Mouse (Mus musculus) hindbrain, embryonic 16.5 days (tissue): ENCODE results near the gene Emp3. TPM values are rescaled to one million over a fixed set of nuclear protein-coding genes. Genes with fewer than 3 reads are reported as not detected.

Experiments
- ATAC-seq: fragments of 200-750 bp; cut with Nextera tagmentation; 2 replicates; pipeline ENCODE4 v1.8.0; 2017; ENCODE audit warnings: moderate TSS enrichment, moderate library complexity
- H3K27ac ChIP-seq: fragments of 300-500 bp; sonication (generic); 2 replicates; pipeline ENCODE4 v1.5.1; 2014; ENCODE audit warnings: low read depth, mild to moderate bottlenecking, control low read depth, low read length, moderate library complexity
- H3K27me3 ChIP-seq: fragments of 300-500 bp; sonication (generic); replicated peaks from 2 replicates; pipeline ENCODE4 v1.6.1; 2014; ENCODE audit warnings: low read length; ENCODE audit not compliant: control insufficient read depth, insufficient read depth
- H3K36me3 ChIP-seq: fragments of 300-500 bp; sonication (generic); 2 replicates; pipeline ENCODE4 v1.6.1; 2014; ENCODE audit warnings: mild to moderate bottlenecking, low read length, moderate library complexity, mixed read lengths; ENCODE audit not compliant: control insufficient read depth, insufficient read depth
- H3K4me1 ChIP-seq: fragments of 300-500 bp; sonication (generic); 2 replicates; pipeline ENCODE4 v1.6.1; 2014; ENCODE audit warnings: low read depth, low read length; ENCODE audit not compliant: control insufficient read depth, insufficient read depth
- H3K4me2 ChIP-seq: fragments of 300-500 bp; sonication (generic); 2 replicates; pipeline ENCODE4 v1.6.1; 2014; ENCODE audit warnings: mild to moderate bottlenecking, low read length, control low read depth, moderate library complexity
- H3K4me3 ChIP-seq: fragments of 300-500 bp; sonication (generic); 2 replicates; pipeline ENCODE4 v1.5.1; 2014; ENCODE audit warnings: mild to moderate bottlenecking, low read length, control low read depth, moderate library complexity
- H3K9ac ChIP-seq: fragments of 300-500 bp; sonication (generic); 2 replicates; pipeline ENCODE4 v1.6.1; 2014; ENCODE audit warnings: low read depth, mild to moderate bottlenecking, control low read depth, low read length, moderate library complexity
- H3K9me3 ChIP-seq: fragments of 300-500 bp; sonication (generic); 2 replicates; pipeline ENCODE4 v1.6.1; 2014; ENCODE audit warnings: mild to moderate bottlenecking, low read length, moderate library complexity; ENCODE audit not compliant: control insufficient read depth
- WGBS: fragments of 180-500 bp; shearing (Covaris S2); extraction: QIAGEN DNeasy Blood & Tissue Kit; methylation state at CpG from one replicate; pipeline ENCODE4 v1.1.7; 2014; 5-methylcytosine and 5-hydroxymethylcytosine counted together
- polyA plus RNA-seq: library from polyadenylated mRNA; unstranded; fragments of >200 nt; fragmentation: Nextera tagmentation; extraction: Ambion mirVana; gene quantifications from 2 replicates; pipeline ENCODE4 v1.2.1, GENCODE M21; 2015

The Emp3 gene
- polyA plus RNA-seq, 1 experiment from 2014 or later, result 33.2 TPM

DNA sequence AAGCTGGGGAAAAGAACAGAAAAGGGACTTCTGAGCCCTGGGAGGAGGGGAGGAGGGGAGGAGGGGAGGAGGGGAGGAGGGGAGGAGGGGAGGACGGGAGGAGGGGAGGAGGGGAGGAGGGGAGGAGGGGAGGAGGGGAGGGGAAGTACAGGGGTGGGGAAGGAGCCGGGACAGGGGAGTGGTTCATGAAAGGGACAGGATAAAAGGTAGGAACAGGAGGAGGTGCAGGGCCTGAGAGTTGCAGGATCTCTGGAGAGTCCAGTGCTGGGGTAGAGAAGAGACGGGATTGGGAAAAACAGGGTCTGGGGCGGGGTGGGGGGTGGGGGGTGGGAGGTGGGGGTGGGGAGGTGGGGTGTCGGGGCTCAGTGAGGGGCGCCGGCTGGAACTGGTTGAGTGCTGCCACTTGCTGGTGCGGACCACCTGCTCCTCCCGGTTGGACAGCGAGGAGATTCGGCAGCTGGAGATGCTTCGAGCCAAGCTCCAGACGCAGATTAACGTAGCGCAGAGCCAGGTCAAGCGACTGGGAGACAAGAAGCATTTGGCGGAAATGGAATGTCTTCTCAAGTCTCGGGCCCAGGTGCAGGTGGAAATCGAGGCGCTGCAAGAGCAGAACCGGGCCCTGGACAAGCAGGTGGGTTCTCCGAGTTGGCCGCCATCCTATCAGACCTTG, 7.6 kb upstream of the Emp3 start:
- no peak overlapping the region for H3K4me3 ChIP-seq
- H3K4me2 ChIP-seq, result peak overlapping the region; percentile 32
- peaks cover 4% of the 10 kb centered on the region for H3K27me3 ChIP-seq
- H3K9ac ChIP-seq, result peak overlapping the region; percentile 41
- no peaks in the 10 kb centered on the region for H3K36me3 ChIP-seq
- peaks cover 3% of the 10 kb centered on the region; the same call in 1 of the 2 replicates for H3K9me3 ChIP-seq
- 10% methylated on average over 21 of the region's 23 CpGs for WGBS
- ATAC-seq, result no peak
- no peak overlapping the region for H3K27ac ChIP-seq
- H3K4me1 ChIP-seq, result peaks cover 3% of the 10 kb centered on the region; the same call in 1 of the 2 replicates

DNA sequence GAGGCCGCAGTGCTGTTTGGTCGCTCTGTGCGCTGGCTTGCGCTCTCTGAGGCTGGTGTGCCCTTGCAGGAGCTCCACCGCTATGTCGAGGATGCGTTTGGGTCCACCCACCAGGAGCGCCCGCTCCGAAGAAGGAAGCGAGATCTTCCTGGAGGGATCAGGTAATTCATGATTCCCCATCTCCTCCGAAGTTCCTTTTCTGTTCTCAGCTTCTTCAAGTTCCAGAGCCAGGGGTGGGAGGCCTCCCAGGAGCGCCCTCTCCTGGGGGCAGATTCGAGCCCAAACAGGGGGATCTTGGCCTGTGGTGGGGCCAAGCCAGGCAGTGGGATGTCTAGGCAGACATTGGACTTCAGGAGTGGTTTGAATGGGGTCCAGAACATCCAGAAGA, 3.2 kb upstream of the Emp3 start:
- H3K4me2 ChIP-seq, result peak overlapping the region; percentile 85
- no peak overlapping the region; the same call in 1 of the 2 replicates for H3K27ac ChIP-seq
- H3K36me3 ChIP-seq, result no peaks in the 10 kb centered on the region
- H3K4me1 ChIP-seq, result peaks cover 8% of the 10 kb centered on the region
- H3K9ac ChIP-seq, result peak overlapping the region; percentile 12; the same call in 1 of the 2 replicates
- H3K4me3 ChIP-seq, result peak overlapping the region; percentile 56
- H3K27me3 ChIP-seq, result peaks cover 4% of the 10 kb centered on the region
- WGBS, result 11% methylated on average over 14 of the region's 14 CpGs
- ATAC-seq, result no peak
- no peaks in the 10 kb centered on the region for H3K9me3 ChIP-seq

DNA sequence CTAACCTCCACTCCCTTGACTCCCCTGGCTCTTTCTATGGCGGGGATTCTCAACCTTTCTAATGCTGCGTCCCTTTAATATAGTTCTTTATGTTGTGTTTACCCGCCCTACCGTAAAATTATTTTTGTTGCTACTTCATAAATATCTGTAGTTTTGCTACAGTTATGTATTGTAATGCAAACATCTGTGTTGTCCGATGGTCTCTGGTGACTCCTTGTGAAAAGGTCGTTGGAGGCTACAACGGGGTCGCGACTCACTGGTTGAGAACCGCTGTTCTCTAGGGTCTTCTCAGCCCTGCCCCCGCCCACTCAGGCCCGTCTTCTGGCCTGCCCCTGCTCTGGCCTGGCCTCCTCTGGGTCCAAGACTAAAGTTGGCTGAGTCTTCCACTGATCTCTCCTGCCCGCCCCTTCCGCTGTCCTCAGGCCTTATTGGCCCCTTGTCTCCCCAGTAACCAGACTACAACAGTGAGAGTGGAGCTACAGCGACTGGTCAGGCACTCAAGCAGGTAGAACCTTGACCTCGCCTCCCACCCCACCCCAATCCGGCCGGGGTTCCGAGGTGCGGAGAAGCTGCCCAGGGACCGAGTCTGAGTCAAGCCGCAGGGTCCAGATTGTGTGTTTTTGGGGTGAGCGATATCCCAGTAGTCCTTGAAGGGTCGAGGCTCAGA, 2.7 kb upstream of the Emp3 start, which contains the start of gene Ccdc114:
TSS of gene Ccdc114 (plus strand) at position 311 of the 667 bp plus-strand sequence.
- H3K27ac ChIP-seq, result peak within 1 kb of the TSS; percentile 86
- WGBS, result 6% methylated on average over 24 of the region's 24 CpGs
- ATAC-seq, result peak; percentile 48
- no peaks in the 10 kb centered on the region for H3K36me3 ChIP-seq
- H3K4me3 ChIP-seq, result peak within 1 kb of the TSS; percentile 56
- H3K9ac ChIP-seq, result peak within 1 kb of the TSS; percentile 60
- peaks cover 8% of the 10 kb centered on the region for H3K4me1 ChIP-seq
- no peaks in the 10 kb centered on the region for H3K9me3 ChIP-seq
- peaks cover 4% of the 10 kb centered on the region for H3K27me3 ChIP-seq
- H3K4me2 ChIP-seq, result peak within 1 kb of the TSS; percentile 85

DNA sequence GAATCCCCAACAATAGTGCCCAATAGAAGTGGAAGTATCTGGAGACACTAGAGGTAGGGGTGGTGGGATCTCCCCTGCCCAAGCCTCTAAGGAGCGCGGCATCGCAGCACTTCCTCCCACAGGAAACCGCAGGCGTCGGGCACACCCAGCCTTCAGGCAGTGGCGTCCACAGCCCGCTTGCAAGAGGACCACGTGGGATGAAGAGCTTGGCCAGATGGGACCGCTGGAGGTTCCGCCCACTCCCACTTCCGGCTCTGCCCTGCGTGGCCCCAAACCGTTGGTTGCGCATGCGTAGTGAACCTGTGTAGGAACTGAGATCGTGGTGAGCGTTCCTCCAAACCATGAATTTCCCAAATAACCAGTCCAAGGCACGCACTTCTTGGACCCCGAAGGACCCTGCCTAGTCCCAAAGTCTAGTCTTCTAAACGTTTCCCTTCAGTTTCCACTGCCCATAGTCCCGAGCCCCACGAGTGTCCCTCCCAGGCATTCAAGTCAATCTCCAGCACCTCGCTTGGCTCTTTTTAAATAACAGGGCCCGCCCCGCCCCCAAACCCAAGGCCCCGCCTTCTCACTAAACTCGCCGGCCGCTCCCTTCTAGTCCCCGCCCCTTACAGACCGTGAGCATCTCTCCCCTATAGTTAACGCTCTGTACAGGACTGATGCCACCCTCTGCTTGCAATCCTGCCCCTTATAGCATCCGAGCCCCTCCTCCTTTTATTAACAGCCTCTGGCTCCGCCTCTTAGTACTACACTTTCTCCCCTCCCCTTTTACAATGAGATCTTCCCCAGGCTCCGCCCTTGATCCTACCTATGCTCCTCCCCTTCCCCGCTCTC, 1.9 kb upstream of the Emp3 start:
- Histone ChIP-seq H3K9me3 (no peaks in the 10 kb centered on the region), H3K4me2 (peak overlapping the region; percentile 85), H3K4me1 (peaks cover 8% of the 10 kb centered on the region), H3K36me3 (no peaks in the 10 kb centered on the region), H3K9ac (peak overlapping the region; percentile 60), H3K4me3 (peak overlapping the region; percentile 56), H3K27me3 (peaks cover 4% of the 10 kb centered on the region), H3K27ac (peak overlapping the region; percentile 86)
- under 1% methylated on average over 37 of the region's 37 CpGs for WGBS
- peak; percentile 88 for ATAC-seq

DNA sequence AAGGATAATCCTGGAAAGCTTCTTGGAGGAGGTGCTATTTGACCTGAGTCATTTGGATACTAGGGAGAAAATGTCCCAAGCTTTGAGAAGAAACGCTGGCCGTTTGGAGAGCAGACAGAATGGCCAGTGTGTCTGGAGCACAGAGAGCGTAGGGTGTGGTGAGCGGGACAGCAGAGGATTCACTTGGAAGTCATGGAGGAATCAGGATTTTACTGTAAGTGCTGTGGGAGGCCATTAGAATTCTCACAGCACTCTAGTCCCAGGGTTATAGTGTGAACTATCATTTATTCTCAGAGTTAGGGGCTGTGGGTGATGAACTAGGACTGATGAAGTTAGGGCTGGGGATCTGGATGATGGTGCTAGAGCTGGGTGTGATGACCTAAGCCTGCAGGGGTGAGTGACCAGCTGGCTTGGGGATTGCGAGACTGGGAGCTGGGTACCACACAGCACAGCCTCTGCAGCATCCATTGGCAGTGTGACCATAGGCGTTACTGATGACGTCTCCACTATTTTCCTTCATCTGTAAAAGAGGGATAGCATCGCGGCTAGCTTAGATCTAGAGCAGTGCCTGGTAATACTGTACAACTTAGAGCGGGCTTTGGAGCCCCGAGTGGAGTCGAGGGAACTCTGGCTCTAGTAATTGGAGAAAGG, 871 bp upstream of the Emp3 start:
- Histone ChIP-seq H3K4me2 (no peak overlapping the region), H3K9ac (no peak overlapping the region), H3K27ac (no peak overlapping the region), H3K9me3 (no peaks in the 10 kb centered on the region), H3K36me3 (no peaks in the 10 kb centered on the region), H3K4me3 (no peak overlapping the region), H3K27me3 (no peaks in the 10 kb centered on the region), H3K4me1 (peaks cover 14% of the 10 kb centered on the region)
- no peak for ATAC-seq
- WGBS, result 84% methylated on average over 12 of the region's 12 CpGs

DNA sequence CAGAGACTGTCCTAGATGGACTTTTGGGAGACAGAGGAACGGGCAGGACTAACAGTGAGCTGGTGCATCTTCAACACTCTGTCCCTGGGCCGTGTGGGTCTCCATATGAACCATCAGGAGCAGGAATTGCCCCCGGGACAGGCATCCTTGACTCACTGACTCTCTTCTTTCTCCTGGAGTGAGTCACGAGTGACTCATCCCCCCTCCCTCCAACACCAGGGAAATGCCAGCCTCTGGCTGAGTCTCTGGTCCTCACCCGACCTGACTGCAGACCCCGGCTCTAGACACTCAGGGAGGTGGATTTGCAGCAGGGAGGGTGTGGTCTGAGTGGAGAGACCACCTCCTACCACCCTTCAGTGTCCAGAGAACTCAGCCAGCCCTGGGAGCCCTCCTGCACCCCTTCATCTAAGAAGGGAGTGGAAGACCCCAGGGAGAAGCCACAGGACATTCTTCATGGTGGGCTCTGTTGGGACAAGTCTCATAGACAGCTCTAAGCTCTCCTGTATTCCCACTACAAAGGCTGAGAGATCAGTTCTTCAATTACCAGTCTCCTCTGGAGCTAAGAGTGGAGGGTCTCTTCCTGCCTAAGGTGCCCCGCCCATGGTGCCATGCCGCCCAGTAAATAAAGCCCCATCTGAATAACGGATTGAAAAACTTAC, 492 bp downstream of the Emp3 start:
- WGBS, result 55% methylated on average over 9 of the region's 9 CpGs
- H3K4me3 ChIP-seq, result peak overlapping the region; percentile 20
- H3K9me3 ChIP-seq, result no peaks in the 10 kb centered on the region
- peak overlapping the region; percentile 31 for H3K4me2 ChIP-seq
- H3K27me3 ChIP-seq, result no peaks in the 10 kb centered on the region
- peaks cover 27% of the 10 kb centered on the region for H3K4me1 ChIP-seq
- H3K36me3 ChIP-seq, result no peaks in the 10 kb centered on the region
- ATAC-seq, result no peak
- 0 out of 2 replicates have a peak overlapping the region, but pooled peaks have one; percentile 15 for H3K9ac ChIP-seq
- no peak overlapping the region for H3K27ac ChIP-seq

DNA sequence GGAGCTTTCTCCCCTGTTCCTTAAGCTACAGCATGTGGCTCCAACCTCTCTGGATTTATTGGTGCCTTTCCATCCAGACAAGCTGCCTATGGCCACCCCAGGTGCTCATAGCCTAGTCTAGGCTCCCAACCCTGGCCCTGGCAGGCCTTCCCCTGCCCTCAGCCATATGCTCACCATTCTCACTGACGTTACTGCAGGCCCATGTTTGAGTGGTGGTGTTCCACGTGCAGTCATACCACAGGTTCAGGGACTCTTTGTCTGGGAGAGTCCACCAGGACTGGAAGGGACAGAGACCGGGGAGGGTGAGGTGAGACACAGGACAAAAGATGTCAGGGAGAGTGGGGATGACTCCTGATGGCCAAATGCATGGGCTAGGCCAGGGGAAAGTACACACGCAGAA, 1.4 kb downstream of the Emp3 start:
- Histone ChIP-seq H3K4me2 (peak overlapping the region; percentile 24), H3K27ac (no peak overlapping the region), H3K9me3 (no peaks in the 10 kb centered on the region), H3K36me3 (no peaks in the 10 kb centered on the region), H3K9ac (no peak overlapping the region), H3K4me1 (peaks cover 27% of the 10 kb centered on the region), H3K27me3 (no peaks in the 10 kb centered on the region), H3K4me3 (no peak overlapping the region)
- 76% methylated on average over 4 of the region's 4 CpGs for WGBS
- no peak for ATAC-seq

DNA sequence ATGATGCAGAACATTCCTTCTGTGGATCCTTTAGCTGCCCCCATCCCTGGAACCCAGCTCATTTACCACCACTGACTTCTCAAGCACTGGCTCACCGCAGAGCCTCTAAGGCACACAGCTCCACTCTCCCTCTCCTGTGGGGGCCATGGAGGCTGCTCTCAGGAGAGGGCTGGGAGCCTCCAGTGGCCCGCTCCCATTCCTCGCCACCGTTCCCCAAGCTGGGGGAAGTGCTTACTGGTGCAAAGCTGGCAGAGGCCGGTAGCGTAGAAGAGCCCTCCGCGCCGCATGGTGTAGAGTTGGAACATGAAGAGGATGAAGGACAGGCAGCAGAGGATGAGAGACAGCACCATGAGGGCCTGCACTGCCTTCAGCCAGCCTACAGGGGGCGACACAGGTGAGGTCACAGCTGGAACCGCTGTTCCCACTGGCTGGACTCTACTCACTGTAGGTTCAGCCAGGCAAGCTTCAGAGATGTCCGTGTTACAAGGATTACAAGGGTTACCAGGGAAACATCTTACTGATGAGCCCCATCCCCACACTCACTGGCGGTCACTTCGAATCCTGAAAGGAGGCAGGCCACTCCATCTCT, 2.0 kb downstream of the Emp3 start:
- WGBS, result 62% methylated on average over 14 of the region's 14 CpGs
- no peak overlapping the region for H3K4me2 ChIP-seq

More for the DNA sequence above, 2.0 kb downstream of the Emp3 start:
- ATAC-seq, result no peak
- Histone ChIP-seq H3K36me3 (no peaks in the 10 kb centered on the region), H3K4me1 (peaks cover 27% of the 10 kb centered on the region), H3K9ac (no peak overlapping the region), H3K27me3 (no peaks in the 10 kb centered on the region), H3K4me3 (no peak overlapping the region), H3K9me3 (no peaks in the 10 kb centered on the region), H3K27ac (no peak overlapping the region)
